9 mouse cellular contexts compared by ENCODE assay signal in genomic region chr12:104471351-104472217, GRCm38 (mm10). TPM values are rescaled to one million over a fixed set of nuclear protein-coding genes. Genes with fewer than 3 reads are reported as not detected.
A peak's percentile ranks its signal among the peaks of the same experiment; 100 is the strongest.
DNase-seq lines count a peak whose midpoint lies in the region; ATAC-seq lines count a peak whose summit lies in the region.
"Had no signal": no experiment of that assay in that cellular context is flagged by ENCODE, and none has a peak within 500 bp of the region (broad histone marks: within the 10 kb centered on the region; RNA-seq: fewer than 3 reads in every experiment).

No protein-coding gene starts in this region.

- H3K4me2 ChIP-seq in embryonic facial prominence, embryonic 11.5 days (ENCODE audit: low read depth, low read length) = peak overlapping the region; percentile 83
- peak overlapping the region; percentile 72 for H3K4me2 ChIP-seq in hindbrain, embryonic 16.5 days (ENCODE audit: low read length)
- H3K4me2 ChIP-seq in midbrain, embryonic 16.5 days (ENCODE audit: low read length) = peak overlapping the region; percentile 14

- peaks cover 22% of the 10 kb centered on the region for H3K27me3 ChIP-seq in embryonic facial prominence, embryonic 11.5 days (ENCODE audit: control insufficient read depth, insufficient read depth, low read length)
- H3K27me3 ChIP-seq in hindbrain, embryonic 16.5 days (replicated peaks; ENCODE audit: control insufficient read depth, insufficient read depth, low read length) = peaks cover 39% of the 10 kb centered on the region
- peaks cover 44% of the 10 kb centered on the region for H3K27me3 ChIP-seq in midbrain, embryonic 16.5 days (ENCODE audit: control insufficient read depth, insufficient read depth, low read depth, low read length)

- DNase-seq in kidney, postnatal 4 days = peak; percentile 24 to 26
- DNase-seq in kidney, adult 9 months = no peak
- peak; percentile 43 for DNase-seq in embryonic facial prominence, embryonic 11.5 days (ENCODE audit: low spot score)
- DNase-seq in urinary bladder, adult 2 months (ENCODE audit: low spot score) = no peak
- no peak for DNase-seq in cerebellum, adult 11 months
- DNase-seq in gastrocnemius, adult 8-10 months (ENCODE audit: low spot score in 2 of 2) = no peak

- H3K4me3 ChIP-seq in embryonic facial prominence, embryonic 11.5 days (ENCODE audit: low read depth, low read length) = peak overlapping the region; percentile 65
- H3K4me3 ChIP-seq in hindbrain, embryonic 16.5 days (ENCODE audit: low read length) = peak overlapping the region; percentile 42
- H3K4me3 ChIP-seq in midbrain, embryonic 16.5 days (ENCODE audit: low read depth, low read length) = peak overlapping the region; percentile 9; the same call in 1 of the 2 replicates

- H3K36me3 ChIP-seq in embryonic facial prominence, embryonic 11.5 days (replicated peaks; ENCODE audit: control insufficient read depth, insufficient read depth, low read depth, low read length) = no peaks in the 10 kb centered on the region
- no peaks in the 10 kb centered on the region for H3K36me3 ChIP-seq in hindbrain, embryonic 16.5 days (ENCODE audit: control insufficient read depth, insufficient read depth, low read length)
- H3K36me3 ChIP-seq in midbrain, embryonic 16.5 days (ENCODE audit: control insufficient read depth, insufficient read depth, low read length) = no peaks in the 10 kb centered on the region

- H3K9ac ChIP-seq in embryonic facial prominence, embryonic 11.5 days (replicated peaks; ENCODE audit: low read length) = peak overlapping the region; percentile 84
- H3K9ac ChIP-seq in hindbrain, embryonic 16.5 days (ENCODE audit: low read depth, low read length) = no peak overlapping the region
- H3K9ac ChIP-seq in midbrain, embryonic 16.5 days (ENCODE audit: low read depth, low read length) = peak overlapping the region; percentile 6; the same call in 1 of the 2 replicates

- H3K27ac ChIP-seq in embryonic facial prominence, embryonic 11.5 days (replicated peaks; ENCODE audit: low read depth, low read length) = peak overlapping the region; percentile 87
- H3K27ac ChIP-seq in hindbrain, embryonic 16.5 days (ENCODE audit: low read depth, low read length) = no peak overlapping the region
- no peak overlapping the region for H3K27ac ChIP-seq in midbrain, embryonic 16.5 days (ENCODE audit: low read length)

- under 1% methylated on average over 57 of the region's 57 CpGs for WGBS in embryonic facial prominence, embryonic 11.5 days
- WGBS in hindbrain, embryonic 16.5 days = under 1% methylated on average over 57 of the region's 57 CpGs
- under 1% methylated on average over 57 of the region's 57 CpGs for WGBS in midbrain, embryonic 16.5 days

- H3K9me3 ChIP-seq in embryonic facial prominence, embryonic 11.5 days (replicated peaks; ENCODE audit: control insufficient read depth, low read length) = no peaks in the 10 kb centered on the region
- no peaks in the 10 kb centered on the region for H3K9me3 ChIP-seq in hindbrain, embryonic 16.5 days (ENCODE audit: control insufficient read depth, low read length)
- no peaks in the 10 kb centered on the region for H3K9me3 ChIP-seq in midbrain, embryonic 16.5 days (replicated peaks; ENCODE audit: control insufficient read depth, low read length, poor library complexity, severe bottlenecking)

- ATAC-seq in embryonic facial prominence, embryonic 11.5 days (replicated peaks; ENCODE audit: insufficient number of reproducible peaks, low FRiP score, low TSS enrichment, low read depth) = no peak
- ATAC-seq in hindbrain, embryonic 16.5 days = no peak; the same call in 1 of the 2 replicates
- peak; percentile 55 for ATAC-seq in midbrain, embryonic 16.5 days

- H3K4me1 ChIP-seq in embryonic facial prominence, embryonic 11.5 days (ENCODE audit: control insufficient read depth, insufficient read depth, low read length) = peaks cover 7% of the 10 kb centered on the region; the same call in 1 of the 2 replicates
- H3K4me1 ChIP-seq in hindbrain, embryonic 16.5 days (ENCODE audit: control insufficient read depth, insufficient read depth, low read depth, low read length) = peaks cover 17% of the 10 kb centered on the region
- peaks cover 17% of the 10 kb centered on the region for H3K4me1 ChIP-seq in midbrain, embryonic 16.5 days (ENCODE audit: control insufficient read depth, insufficient read depth, low read length)

RNA-seq across cellular contexts. Expression of gene Gsc, which starts 1.5 kb away (rescaled TPM):
- 30.3 and 34.6 TPM in 2 replicates for polyA plus RNA-seq in embryonic facial prominence, embryonic 11.5 days (2014; fragmentation: Nextera tagmentation; extraction: Ambion mirVana)
- polyA plus RNA-seq in hindbrain, embryonic 16.5 days (2015; fragmentation: Nextera tagmentation; extraction: Ambion mirVana) = 0.24 and 0.29 TPM in 2 replicates
- 0.50 and 1.0 TPM in 2 replicates for polyA plus RNA-seq in midbrain, embryonic 16.5 days (2015; fragmentation: Nextera tagmentation; extraction: Ambion mirVana)
- polyA plus RNA-seq in urinary bladder, adult 2 months (2012; rRNA removed) = 0.04 TPM in 1 of 2 replicates, not detected in the other
- not detected for total RNA-seq in gastrocnemius, adult 8-10 months (2022)
- total RNA-seq: layer of hippocampus, postnatal 10 days had no signal

Comparison
In these comparisons a context has a peak if more than half of its experiments do, and no peak if none do; other contexts are left out.
1. DNase-seq: peak in kidney, postnatal 4 days (2 of 2) and embryonic facial prominence, embryonic 11.5 days (single experiment); none in kidney, adult 9 months (single experiment), urinary bladder, adult 2 months (single experiment), cerebellum, adult 11 months (single experiment) and gastrocnemius, adult 8-10 months (0 of 2).
2. H3K4me2 ChIP-seq: peak in every context shown above with its lines; median percentile 83 in embryonic facial prominence, embryonic 11.5 days; 72 in hindbrain, embryonic 16.5 days; 14 in midbrain, embryonic 16.5 days.
3. H3K4me3 ChIP-seq: peak in every context shown above with its lines; median percentile 65 in embryonic facial prominence, embryonic 11.5 days; 42 in hindbrain, embryonic 16.5 days; 9 in midbrain, embryonic 16.5 days.
4. RNA of gene Gsc, which starts 1.5 kb away (polyA plus RNA-seq): 30.3 to 34.6 TPM in embryonic facial prominence, embryonic 11.5 days; 0.50 to 1.0 TPM in midbrain, embryonic 16.5 days, 0.24 to 0.29 TPM in hindbrain, embryonic 16.5 days and 0.04 TPM in urinary bladder, adult 2 months; every median in the first group is over 10 times any median in the second.